Mouse (Mus musculus): ENCODE data around the gene Ccdc149.

DNA sequence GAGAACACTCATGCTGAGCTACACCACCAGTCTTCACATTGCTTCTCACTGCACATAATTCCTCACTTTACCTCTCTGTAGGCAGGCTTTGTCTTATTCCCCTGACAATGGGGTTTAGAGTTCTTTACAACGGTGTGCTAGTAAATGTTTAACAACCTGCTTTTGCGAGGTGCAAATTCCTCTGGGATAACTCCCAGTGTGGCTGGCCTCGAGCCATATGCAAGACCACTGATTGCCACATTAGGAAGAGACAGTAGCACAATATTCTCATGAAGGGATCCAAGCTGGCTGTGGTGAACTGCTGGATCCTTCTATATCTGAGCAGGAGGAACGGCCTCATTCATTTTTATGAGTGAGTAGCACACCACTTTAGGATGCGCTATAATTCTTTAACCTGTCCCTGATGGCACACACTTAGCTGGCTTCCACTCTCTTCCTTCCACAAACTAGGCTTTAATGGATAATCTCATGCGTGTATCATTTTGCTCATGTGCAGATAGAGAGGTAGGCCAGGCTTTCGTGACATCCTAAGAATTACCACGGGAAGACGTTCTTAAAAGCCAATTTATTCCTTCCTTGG is 114.1 kb downstream of the Ccdc149 start:
- TF ChIP-seq EP300 (IDR thresholded peaks at IDR 0.05; ENCODE audit: low read depth) (no peak), CTCF (IDR thresholded peaks at IDR 0.05; ENCODE audit: low read depth) (no peak)

All from liver, postnatal 0 days (tissue).